Mouse (Mus musculus) kidney, embryonic 16.5 days (tissue): Measurements from ENCODE around the gene Tbl2. TPM values are rescaled to one million over a fixed set of nuclear protein-coding genes. Genes with fewer than 3 reads are reported as not detected.
A peak's percentile ranks its signal among the peaks of the same experiment; 100 is the strongest.

Source experiments
- ATAC-seq: fragments of 200-750 bp; cut with Nextera tagmentation; 2 replicates; pipeline ENCODE4 v1.8.0; 2017; ENCODE audit warnings: moderate TSS enrichment; ENCODE audit not compliant: low FRiP score, low TSS enrichment
- H3K27ac ChIP-seq: fragments of 300-500 bp; sonication (generic); 2 replicates; pipeline ENCODE4 v1.5.1; 2014; ENCODE audit warnings: low read length
- H3K27me3 ChIP-seq: fragments of 300-500 bp; sonication (generic); 2 replicates; pipeline ENCODE4 v1.6.1; 2014; ENCODE audit warnings: low read length, control low read depth, mixed read lengths; ENCODE audit not compliant: insufficient read depth
- H3K36me3 ChIP-seq: fragments of 300-500 bp; sonication (generic); 2 replicates; pipeline ENCODE4 v1.6.1; 2014; ENCODE audit warnings: low read length, control low read depth, mixed read lengths; ENCODE audit not compliant: insufficient read depth
- H3K4me1 ChIP-seq: fragments of 300-500 bp; sonication (generic); 2 replicates; pipeline ENCODE4 v1.6.1; 2014; ENCODE audit warnings: low read length, control low read depth, mixed read lengths; ENCODE audit not compliant: insufficient read depth
- H3K4me2 ChIP-seq: fragments of 300-500 bp; sonication (generic); replicated peaks from 2 replicates; pipeline ENCODE4 v1.6.1; 2014; ENCODE audit warnings: low read depth, low read length
- H3K4me3 ChIP-seq: fragments of 300-500 bp; sonication (generic); 2 replicates; pipeline ENCODE4 v1.5.1; 2014; ENCODE audit warnings: mild to moderate bottlenecking, low read length
- H3K9ac ChIP-seq: fragments of 300-500 bp; sonication (generic); replicated peaks from 2 replicates; pipeline ENCODE4 v1.6.1; 2014; ENCODE audit warnings: low read length
- H3K9me3 ChIP-seq: fragments of 300-500 bp; sonication (generic); 2 replicates; pipeline ENCODE4 v1.6.1; 2016; ENCODE audit warnings: low read length, control low read depth
- WGBS: fragments of 180-500 bp; shearing (Covaris S2); extraction: QIAGEN DNeasy Blood & Tissue Kit; methylation state at CpG from one replicate; pipeline ENCODE4 v1.1.7; 2014; 5-methylcytosine and 5-hydroxymethylcytosine counted together
- polyA plus RNA-seq: library from polyadenylated mRNA; unstranded; fragments of >200 nt; fragmentation: Nextera tagmentation; extraction: Ambion mirVana; gene quantifications from 2 replicates; pipeline ENCODE4 v1.2.1, GENCODE M21; 2015

Tbl2 gene
- polyA plus RNA-seq, 1 experiment from 2014 or later = 27.0 TPM

GRCm38 (mm10) chr5:135167469-135167868 lies 18.0 kb downstream of the Tbl2 start:
- Histone ChIP-seq H3K4me2 (no peak overlapping the region), H3K27ac (no peak overlapping the region), H3K27me3 (no peaks in the 10 kb centered on the region), H3K36me3 (0 out of 2 replicates have a peak, but pooled peaks cover 10% of the 10 kb centered on the region), H3K9me3 (no peaks in the 10 kb centered on the region), H3K9ac (no peak overlapping the region), H3K4me3 (no peak overlapping the region), H3K4me1 (peaks cover 16% of the 10 kb centered on the region)
- ATAC-seq = no peak
- 97% methylated on average over 4 of the region's 4 CpGs for WGBS

GRCm38 (mm10) chr5:135168063-135169062 lies 18.9 kb downstream of the Tbl2 start, which contains the start of gene Bcl7b:
TSS of gene Bcl7b (plus strand) at chr5:135168283.
- 2% methylated on average over 88 of the region's 95 CpGs for WGBS

DNA sequence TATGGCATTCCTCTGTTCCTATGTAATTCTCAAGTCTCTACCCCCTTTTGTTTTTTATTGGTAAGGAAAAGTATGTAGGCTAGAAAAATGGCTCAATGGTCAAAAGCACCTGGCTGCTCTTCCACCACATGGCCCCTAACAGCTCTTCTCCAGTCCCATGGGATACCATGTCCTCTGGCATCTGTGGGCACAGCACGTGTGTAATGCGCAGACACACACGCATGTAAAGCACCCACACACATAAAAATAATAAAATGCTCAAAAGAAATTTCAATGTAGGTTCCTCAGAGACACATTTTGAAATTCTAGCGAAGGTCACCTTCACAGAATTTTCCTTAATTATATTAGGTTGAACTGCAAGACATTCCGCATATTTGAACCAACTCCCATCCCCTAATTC lies 20.0 kb downstream of the Tbl2 start:
- Histone ChIP-seq H3K9ac (peak overlapping the region; percentile 80), H3K9me3 (no peaks in the 10 kb centered on the region), H3K27ac (peak overlapping the region; percentile 90; the same call in 1 of the 2 replicates), H3K4me2 (peak overlapping the region; percentile 90), H3K27me3 (no peaks in the 10 kb centered on the region), H3K4me1 (peaks cover 8% of the 10 kb centered on the region), H3K36me3 (peaks cover 26% of the 10 kb centered on the region), H3K4me3 (peak overlapping the region; percentile 68)
- WGBS = 87% methylated on average over 5 of the region's 5 CpGs
- ATAC-seq = no peak

More at GRCm38 (mm10) chr5:135168063-135169062, 18.9 kb downstream of the Tbl2 start, which contains the start of gene Bcl7b:
- Histone ChIP-seq H3K9me3 (no peaks in the 10 kb centered on the region), H3K9ac (peak within 1 kb of the TSS; percentile 82), H3K4me1 (peaks cover 12% of the 10 kb centered on the region), H3K4me3 (peak within 1 kb of the TSS; percentile 68), H3K27ac (peak within 1 kb of the TSS; percentile 96), H3K36me3 (peaks cover 18% of the 10 kb centered on the region; the same call in 1 of the 2 replicates), H3K4me2 (peak within 1 kb of the TSS; percentile 90), H3K27me3 (no peaks in the 10 kb centered on the region)
- peak; percentile 97 for ATAC-seq

DNA sequence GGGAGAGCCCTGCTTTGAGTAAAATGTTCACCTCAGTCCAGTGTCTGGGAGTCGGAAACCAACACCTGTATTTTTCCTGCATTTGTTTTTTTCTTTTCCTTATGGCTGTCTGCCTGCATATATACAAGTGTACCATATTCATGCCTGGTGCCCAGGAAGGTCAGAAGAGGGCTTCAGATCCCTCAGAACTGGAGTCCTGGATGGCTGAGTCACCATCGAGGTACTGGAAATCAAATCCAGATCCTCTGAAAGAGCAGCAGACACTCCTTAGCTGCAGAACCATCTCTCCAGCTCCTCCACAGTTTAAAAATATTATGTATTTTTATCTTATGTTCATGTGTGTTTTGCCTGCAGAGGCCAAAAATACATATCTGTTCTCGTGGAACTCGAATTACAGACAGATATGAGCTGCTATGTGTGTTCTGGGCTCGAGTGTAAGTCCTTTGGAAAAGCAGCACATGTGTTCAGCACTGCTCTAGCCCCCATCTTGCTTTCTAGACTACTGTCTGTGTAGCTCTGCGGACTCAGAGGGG lies 22.3 kb downstream of the Tbl2 start:
- H3K9me3 ChIP-seq = no peaks in the 10 kb centered on the region
- H3K27ac ChIP-seq = no peak overlapping the region
- 93% methylated on average over 6 of the region's 6 CpGs for WGBS
- H3K4me3 ChIP-seq = no peak overlapping the region
- peaks cover 38% of the 10 kb centered on the region for H3K36me3 ChIP-seq
- no peak overlapping the region for H3K4me2 ChIP-seq
- H3K4me1 ChIP-seq = peaks cover 8% of the 10 kb centered on the region
- no peaks in the 10 kb centered on the region for H3K27me3 ChIP-seq
- ATAC-seq = no peak
- H3K9ac ChIP-seq = no peak overlapping the region

DNA sequence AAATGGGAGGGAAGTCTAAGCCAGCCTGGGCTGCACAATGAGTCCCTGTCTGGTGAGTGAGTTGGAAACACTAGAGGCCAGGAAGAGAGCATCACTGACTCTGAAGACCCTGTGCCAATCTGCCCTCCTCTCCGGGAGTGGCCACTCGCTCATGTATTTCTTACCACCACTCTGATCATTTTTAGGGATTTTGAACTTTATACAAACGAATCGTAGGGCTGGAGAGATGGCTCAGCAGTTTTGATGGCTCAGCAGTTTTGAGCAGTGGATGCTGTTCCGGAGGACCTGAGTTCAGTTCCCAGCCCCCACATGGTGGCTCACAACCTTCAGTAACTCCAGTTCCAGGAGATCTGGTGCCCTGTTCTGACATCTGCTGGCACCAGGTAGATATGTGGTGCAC lies 23.5 kb downstream of the Tbl2 start:
- ATAC-seq = no peak
- H3K9me3 ChIP-seq = no peaks in the 10 kb centered on the region
- H3K36me3 ChIP-seq = peaks cover 49% of the 10 kb centered on the region
- H3K27ac ChIP-seq = no peak overlapping the region
- H3K4me3 ChIP-seq = no peak overlapping the region
- peaks cover 8% of the 10 kb centered on the region for H3K4me1 ChIP-seq
- H3K9ac ChIP-seq = no peak overlapping the region
- 93% methylated on average over 5 of the region's 5 CpGs for WGBS
- no peaks in the 10 kb centered on the region for H3K27me3 ChIP-seq
- no peak overlapping the region for H3K4me2 ChIP-seq

DNA sequence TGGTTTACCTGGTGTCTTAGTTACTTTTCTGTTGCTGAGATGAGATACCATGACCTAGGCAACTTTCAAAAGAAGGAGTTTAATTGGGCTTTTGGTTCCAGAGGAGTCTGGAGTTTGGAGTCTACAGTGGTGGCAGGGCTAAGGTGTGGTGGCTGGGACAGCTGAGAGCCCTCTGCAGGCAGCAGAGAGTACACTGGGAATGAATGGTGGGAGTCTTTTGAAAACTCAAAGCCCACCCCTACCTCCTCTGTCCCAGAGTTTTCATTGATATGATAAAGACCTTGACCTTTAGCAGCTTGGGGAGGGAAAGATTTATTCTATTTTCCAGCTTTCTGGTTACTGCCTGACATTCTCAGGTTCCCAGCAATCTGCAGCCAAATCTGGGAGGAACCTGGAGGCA lies 25.6 kb downstream of the Tbl2 start:
- Histone ChIP-seq H3K9ac (no peak overlapping the region), H3K27me3 (no peaks in the 10 kb centered on the region), H3K4me1 (no peaks in the 10 kb centered on the region), H3K4me3 (no peak overlapping the region), H3K27ac (no peak overlapping the region), H3K36me3 (peaks cover 66% of the 10 kb centered on the region), H3K4me2 (no peak overlapping the region), H3K9me3 (no peaks in the 10 kb centered on the region)
- ATAC-seq = no peak

DNA sequence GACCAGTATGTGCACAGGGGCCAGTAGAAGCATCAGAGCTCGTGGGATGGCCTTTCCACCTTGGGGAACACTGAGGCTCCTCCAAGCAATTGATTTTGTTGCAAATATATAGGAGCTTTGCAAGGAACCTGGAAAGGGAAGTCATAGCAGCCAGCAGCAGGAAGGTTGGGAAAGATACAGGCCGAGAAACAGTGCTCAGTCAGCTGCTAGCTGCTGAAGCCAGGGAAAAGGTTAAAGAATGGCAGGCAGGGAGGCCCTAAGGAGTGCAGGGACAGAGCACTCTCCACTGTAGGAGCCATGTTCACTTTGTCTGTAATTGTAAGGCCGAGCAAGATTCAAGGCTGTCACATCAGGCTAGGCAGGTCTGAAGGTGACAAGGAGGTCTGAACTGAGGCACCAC lies 29.1 kb downstream of the Tbl2 start:
- Histone ChIP-seq H3K9ac (no peak overlapping the region), H3K36me3 (peaks cover 74% of the 10 kb centered on the region), H3K9me3 (no peaks in the 10 kb centered on the region), H3K4me3 (no peak overlapping the region), H3K4me1 (no peaks in the 10 kb centered on the region), H3K27me3 (no peaks in the 10 kb centered on the region), H3K27ac (no peak overlapping the region), H3K4me2 (no peak overlapping the region)
- ATAC-seq = no peak
- WGBS = 85% methylated on average over 3 of the region's 3 CpGs

DNA sequence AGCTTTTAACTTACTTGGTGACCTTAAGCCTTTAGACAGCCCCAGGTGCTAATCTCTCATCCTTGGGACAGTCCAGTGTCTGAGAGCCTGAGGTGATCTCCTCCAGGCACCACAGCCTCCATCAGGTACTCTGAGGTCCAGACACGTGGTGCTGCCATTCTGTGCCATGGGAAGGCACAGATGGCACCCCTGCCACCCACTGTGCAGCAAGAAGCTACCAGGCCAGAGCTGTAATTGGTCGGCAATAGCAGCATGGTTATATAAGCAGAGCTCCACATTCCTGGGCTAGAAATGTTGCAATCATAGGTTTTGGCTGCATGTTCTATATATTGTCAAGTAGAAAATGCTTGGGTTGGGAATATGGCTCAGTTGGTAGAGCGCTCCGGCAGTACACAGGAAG lies 29.5 kb downstream of the Tbl2 start:
- 0 out of 2 replicates have a peak, but pooled peaks have one; percentile 42 for ATAC-seq
- H3K4me1 ChIP-seq = no peaks in the 10 kb centered on the region
- no peaks in the 10 kb centered on the region for H3K27me3 ChIP-seq
- H3K4me2 ChIP-seq = no peak overlapping the region
- peaks cover 70% of the 10 kb centered on the region for H3K36me3 ChIP-seq
- H3K4me3 ChIP-seq = no peak overlapping the region
- no peak overlapping the region for H3K9ac ChIP-seq
- 89% methylated on average over 4 of the region's 4 CpGs for WGBS
- H3K9me3 ChIP-seq = no peaks in the 10 kb centered on the region
- H3K27ac ChIP-seq = no peak overlapping the region

GRCm38 (mm10) chr5:135179616-135180015 lies 30.2 kb downstream of the Tbl2 start:
- ATAC-seq = no peak
- Histone ChIP-seq H3K4me3 (no peak overlapping the region), H3K27me3 (no peaks in the 10 kb centered on the region), H3K9ac (no peak overlapping the region), H3K36me3 (peaks cover 66% of the 10 kb centered on the region), H3K27ac (no peak overlapping the region), H3K4me1 (no peaks in the 10 kb centered on the region), H3K9me3 (no peaks in the 10 kb centered on the region), H3K4me2 (no peak overlapping the region)
- 93% methylated on average over 6 of the region's 7 CpGs for WGBS

DNA sequence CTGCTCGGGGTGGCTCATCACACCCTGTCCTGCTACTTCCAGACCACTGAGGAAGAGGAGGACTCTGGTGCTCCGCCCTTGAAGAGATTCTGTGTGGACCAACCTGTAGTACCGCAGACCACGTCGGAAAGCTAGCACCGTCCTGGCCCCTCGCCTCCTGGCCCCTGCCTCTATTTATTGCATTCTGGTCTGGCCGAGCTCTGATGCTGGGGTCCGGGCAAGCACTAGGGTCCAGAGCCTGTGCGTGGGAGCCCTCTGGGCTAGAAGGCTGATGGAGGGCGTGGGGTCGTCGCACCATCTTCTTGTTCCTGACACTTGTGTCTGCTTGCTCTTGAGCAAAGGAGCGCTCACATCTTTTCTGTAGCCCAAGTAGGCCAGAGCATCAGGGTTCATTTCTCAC lies 31.3 kb downstream of the Tbl2 start:
- Histone ChIP-seq H3K4me2 (no peak overlapping the region), H3K9ac (no peak overlapping the region), H3K9me3 (no peaks in the 10 kb centered on the region), H3K27ac (no peak overlapping the region), H3K36me3 (peaks cover 58% of the 10 kb centered on the region), H3K27me3 (no peaks in the 10 kb centered on the region), H3K4me1 (no peaks in the 10 kb centered on the region), H3K4me3 (no peak overlapping the region)
- WGBS = 93% methylated on average over 14 of the region's 14 CpGs
- no peak for ATAC-seq
